ENCODE assay signal across 12 mouse cellular contexts in genomic region chr1:43542339-43542738, GRCm38 (mm10).
DNase-seq lines count a peak whose midpoint lies in the region; ATAC-seq lines count a peak whose summit lies in the region.
"Had no signal": no experiment of that assay in that cellular context is flagged by ENCODE, and none has a peak within 500 bp of the region (broad histone marks: within the 10 kb centered on the region; RNA-seq: fewer than 3 reads in every experiment).

No protein-coding gene starts in this region.

- peaks cover 6% of the 10 kb centered on the region; the same call in 1 of the 2 replicates for H3K4me1 ChIP-seq in embryonic facial prominence, embryonic 14.5 days (ENCODE audit: control insufficient read depth, insufficient read depth, low read length)
- H3K4me1 ChIP-seq in embryonic facial prominence, embryonic 10.5 days, result peaks cover 19% of the 10 kb centered on the region
- peaks cover 28% of the 10 kb centered on the region for H3K4me1 ChIP-seq in neural tube, embryonic 13.5 days (replicated peaks)
- H3K4me1 ChIP-seq in neural tube, embryonic 15.5 days, result peaks cover 10% of the 10 kb centered on the region; the same call in 1 of the 2 replicates
- peaks cover 98% of the 10 kb centered on the region for H3K4me1 ChIP-seq in megakaryocyte, embryonic 14.5 days

- WGBS in embryonic facial prominence, embryonic 14.5 days, result 69% methylated on average over 4 of the region's 4 CpGs
- WGBS in embryonic facial prominence, embryonic 10.5 days, result 76% methylated on average over 4 of the region's 4 CpGs
- 66% methylated on average over 4 of the region's 4 CpGs for WGBS in neural tube, embryonic 13.5 days
- 54% methylated on average over 4 of the region's 4 CpGs for WGBS in neural tube, embryonic 15.5 days

- peak; percentile 34; the same call in 1 of the 2 replicates for ATAC-seq in embryonic facial prominence, embryonic 14.5 days (ENCODE audit: low read depth)
- ATAC-seq in neural tube, embryonic 13.5 days (ENCODE audit: low read depth), result no peak
- ATAC-seq in neural tube, embryonic 15.5 days (ENCODE audit: low FRiP score), result no peak
- ATAC-seq: midbrain, embryonic 13.5 days had no signal

- H3K4me2 ChIP-seq in embryonic facial prominence, embryonic 14.5 days (ENCODE audit: low read depth, low read length), result no peak overlapping the region
- no peak overlapping the region for H3K4me2 ChIP-seq in neural tube, embryonic 13.5 days
- H3K4me2 ChIP-seq in neural tube, embryonic 15.5 days, result no peak overlapping the region
- H3K4me2 ChIP-seq: heart, embryonic 15.5 days; lung, embryonic 14.5 days; midbrain, embryonic 13.5 days had no signal

- H3K27me3 ChIP-seq in embryonic facial prominence, embryonic 14.5 days (replicated peaks; ENCODE audit: control insufficient read depth, insufficient read depth, low read length), result no peaks in the 10 kb centered on the region
- no peaks in the 10 kb centered on the region for H3K27me3 ChIP-seq in embryonic facial prominence, embryonic 10.5 days (replicated peaks; ENCODE audit: low read depth, poor library complexity, severe bottlenecking)
- no peaks in the 10 kb centered on the region for H3K27me3 ChIP-seq in neural tube, embryonic 13.5 days
- H3K27me3 ChIP-seq in neural tube, embryonic 15.5 days (replicated peaks), result no peaks in the 10 kb centered on the region
- H3K27me3 ChIP-seq in megakaryocyte, embryonic 14.5 days (replicated peaks), result no peaks in the 10 kb centered on the region
- H3K27me3 ChIP-seq: heart, embryonic 15.5 days; midbrain, embryonic 13.5 days had no signal

- H3K36me3 ChIP-seq in embryonic facial prominence, embryonic 14.5 days (ENCODE audit: control insufficient read depth, insufficient read depth, low read length), result no peaks in the 10 kb centered on the region
- peaks cover 36% of the 10 kb centered on the region for H3K36me3 ChIP-seq in embryonic facial prominence, embryonic 10.5 days (replicated peaks)
- no peaks in the 10 kb centered on the region for H3K36me3 ChIP-seq in neural tube, embryonic 13.5 days
- H3K36me3 ChIP-seq in neural tube, embryonic 15.5 days, result no peaks in the 10 kb centered on the region
- peaks cover 96% of the 10 kb centered on the region for H3K36me3 ChIP-seq in megakaryocyte, embryonic 14.5 days (replicated peaks; ENCODE audit: low read length)
- H3K36me3 ChIP-seq: heart, embryonic 15.5 days; midbrain, embryonic 13.5 days had no signal

- H3K4me3 ChIP-seq in embryonic facial prominence, embryonic 14.5 days (ENCODE audit: low read depth, low read length), result no peak overlapping the region
- no peak overlapping the region for H3K4me3 ChIP-seq in embryonic facial prominence, embryonic 10.5 days
- H3K4me3 ChIP-seq in neural tube, embryonic 13.5 days, result no peak overlapping the region
- no peak overlapping the region for H3K4me3 ChIP-seq in neural tube, embryonic 15.5 days (replicated peaks)
- peak overlapping the region; percentile 4 for H3K4me3 ChIP-seq in megakaryocyte, embryonic 14.5 days (replicated peaks)
- H3K4me3 ChIP-seq: heart, embryonic 15.5 days; midbrain, embryonic 13.5 days had no signal

- H3K27ac ChIP-seq in embryonic facial prominence, embryonic 14.5 days (replicated peaks; ENCODE audit: low read depth, low read length), result no peak overlapping the region
- no peak overlapping the region for H3K27ac ChIP-seq in embryonic facial prominence, embryonic 10.5 days (replicated peaks)
- no peak overlapping the region for H3K27ac ChIP-seq in neural tube, embryonic 13.5 days (replicated peaks)
- no peak overlapping the region for H3K27ac ChIP-seq in neural tube, embryonic 15.5 days (replicated peaks)
- H3K27ac ChIP-seq: midbrain, embryonic 13.5 days had no signal

- DNase-seq in embryonic facial prominence, embryonic 14.5 days (ENCODE audit: low spot score), result no peak
- no peak for DNase-seq in embryonic facial prominence, embryonic 10.5 days (ENCODE audit: low spot score)
- DNase-seq in thymus, postnatal 25 days, result peak; percentile 65
- no peak for DNase-seq in cerebellum, adult 9-10 months
- DNase-seq in lung, postnatal 36 days, result no peak
- DNase-seq: adrenal gland, adult 2 months; lung, embryonic 14.5 days had no signal

- H3K9me3 ChIP-seq in embryonic facial prominence, embryonic 14.5 days (ENCODE audit: control insufficient read depth, low read length), result no peaks in the 10 kb centered on the region
- no peaks in the 10 kb centered on the region for H3K9me3 ChIP-seq in embryonic facial prominence, embryonic 10.5 days
- H3K9me3 ChIP-seq in neural tube, embryonic 13.5 days, result no peaks in the 10 kb centered on the region
- no peaks in the 10 kb centered on the region for H3K9me3 ChIP-seq in neural tube, embryonic 15.5 days (replicated peaks)
- H3K9me3 ChIP-seq in megakaryocyte, embryonic 14.5 days, result no peaks in the 10 kb centered on the region
- H3K9me3 ChIP-seq: heart, embryonic 15.5 days; midbrain, embryonic 13.5 days had no signal

- H3K9ac ChIP-seq in embryonic facial prominence, embryonic 14.5 days (ENCODE audit: low read depth, low read length), result no peak overlapping the region
- H3K9ac ChIP-seq in neural tube, embryonic 13.5 days, result 0 out of 2 replicates have a peak overlapping the region, but pooled peaks have one; percentile 22
- H3K9ac ChIP-seq in neural tube, embryonic 15.5 days (replicated peaks), result no peak overlapping the region
- H3K9ac ChIP-seq: heart, embryonic 15.5 days; lung, embryonic 14.5 days; midbrain, embryonic 13.5 days had no signal
